Mouse (Mus musculus) c-Kit-positive CD71-negative TER-119-negative erythroid progenitor cells, embryonic 14.5 days (primary cell): ENCODE results near the gene Gpd1.

Experiments
- DNase-seq: peaks from one replicate; pipeline ENCODE4 v3.0.0-alpha.2; 2013; ENCODE audit warnings: low read depth

Gpd1 gene

GRCm38 (mm10) chr15:99717386-99718334 lies at the start of gene Gpd1:
Gpd1 (plus strand) TSS chr15:99717515.
- DNase-seq, result no peak

GRCm38 (mm10) chr15:99667544-99667943 lies 49.8 kb upstream of the Gpd1 start:
- DNase-seq, result no peak

- no peak for DNase-seq
Measured at GRCm38 (mm10) chr15:99668881-99669280, 48.4 kb upstream of the Gpd1 start.

- DNase-seq, result no peak
Measured at GRCm38 (mm10) chr15:99669392-99669791, 47.9 kb upstream of the Gpd1 start.

- no peak for DNase-seq
Measured at GRCm38 (mm10) chr15:99670154-99670821, 47.0 kb upstream of the Gpd1 start, which contains the start of gene Asic1. Asic1 (plus strand) TSS chr15:99670368.

- DNase-seq, result no peak
Measured at GRCm38 (mm10) chr15:99670964-99671670, 46.2 kb upstream of the Gpd1 start.

GRCm38 (mm10) chr15:99671783-99672182 lies 45.5 kb upstream of the Gpd1 start:
- no peak for DNase-seq

- DNase-seq, result no peak
Measured at GRCm38 (mm10) chr15:99674866-99675265, 42.4 kb upstream of the Gpd1 start.

- DNase-seq, result no peak
Measured at GRCm38 (mm10) chr15:99677089-99677488, 40.2 kb upstream of the Gpd1 start.

GRCm38 (mm10) chr15:99678063-99678800 lies 39.1 kb upstream of the Gpd1 start:
- no peak for DNase-seq

- no peak for DNase-seq
Measured at GRCm38 (mm10) chr15:99679008-99679407, 38.3 kb upstream of the Gpd1 start.

GRCm38 (mm10) chr15:99682880-99683279 lies 34.4 kb upstream of the Gpd1 start:
- no peak for DNase-seq

GRCm38 (mm10) chr15:99684156-99684555 lies 33.2 kb upstream of the Gpd1 start:
- DNase-seq, result no peak

- no peak for DNase-seq
Measured at GRCm38 (mm10) chr15:99688712-99689111, 28.6 kb upstream of the Gpd1 start.

- DNase-seq, result no peak
Measured at GRCm38 (mm10) chr15:99690924-99691323, 26.4 kb upstream of the Gpd1 start.

GRCm38 (mm10) chr15:99691976-99692375 lies 25.3 kb upstream of the Gpd1 start:
- no peak for DNase-seq

- DNase-seq, result no peak
Measured at GRCm38 (mm10) chr15:99697309-99697708, 20.0 kb upstream of the Gpd1 start.

- no peak for DNase-seq
Measured at GRCm38 (mm10) chr15:99698533-99699085, 18.7 kb upstream of the Gpd1 start.

GRCm38 (mm10) chr15:99699715-99700114 lies 17.6 kb upstream of the Gpd1 start:
- DNase-seq, result no peak

- DNase-seq, result no peak
Measured at GRCm38 (mm10) chr15:99700219-99701106, 16.9 kb upstream of the Gpd1 start.
